Mouse (Mus musculus) monocyte, adult 2 months (primary cell): Measurements from ENCODE around the gene Itih3.

Experiments used
- DNase-seq, 2 experiments: peaks; one replicate each; pipeline ENCODE4 v3.0.0; 2022; ENCODE audit warnings: low spot score in 2 of 2, low read depth in 1 of 2

The Itih3 gene

DNA sequence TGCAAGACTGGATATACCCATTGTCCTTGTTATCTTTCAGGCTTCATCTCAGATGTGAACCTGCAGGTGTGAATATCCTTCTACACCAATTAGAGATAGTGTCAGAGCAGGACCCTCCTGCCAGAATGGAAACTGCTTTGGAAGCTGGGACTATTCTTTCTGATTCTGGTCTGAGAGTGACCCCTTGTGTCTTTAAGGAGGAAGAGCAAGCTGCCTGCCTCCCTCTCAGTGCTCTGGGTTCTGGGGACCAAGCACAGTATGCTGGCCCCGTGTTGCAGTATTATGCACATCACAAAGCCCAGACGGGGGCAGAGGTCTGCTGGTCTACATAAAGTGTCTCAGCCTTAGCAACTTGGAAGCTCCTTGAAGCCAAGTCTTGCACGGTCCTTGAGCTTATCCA is 58.2 kb downstream of the Itih3 start:
- DNase-seq = no peak

- no peak for DNase-seq
Observed at GRCm38 (mm10) chr14:30862368-30862767, 61.2 kb downstream of the Itih3 start.

GRCm38 (mm10) chr14:30861421-30862125 is 62.0 kb downstream of the Itih3 start:
- DNase-seq = no peak
